ENCODE assay signal across 23 mouse cellular contexts in genomic region chr13:42720135-42720534, GRCm38 (mm10). TPM values are rescaled to one million over a fixed set of nuclear protein-coding genes. Genes with fewer than 3 reads are reported as not detected.
DNase-seq lines count a peak whose midpoint lies in the region; ATAC-seq lines count a peak whose summit lies in the region.
"Had no signal": no experiment of that assay in that cellular context is flagged by ENCODE, and none has a peak within 500 bp of the region (broad histone marks: within the 10 kb centered on the region; RNA-seq: fewer than 3 reads in every experiment).

No protein-coding gene starts in this region.

- no peaks in the 10 kb centered on the region for H3K36me3 ChIP-seq in intestine, embryonic 16.5 days (ENCODE audit: control insufficient read depth, insufficient read depth, low read length)
- H3K36me3 ChIP-seq: embryonic facial prominence, embryonic 13.5 days; forebrain, embryonic 12.5 days; hindbrain, embryonic 12.5 days; liver, embryonic 13.5 days; midbrain, embryonic 10.5 days; neural tube, embryonic 13.5 days had no signal

- no peaks in the 10 kb centered on the region for H3K4me1 ChIP-seq in intestine, embryonic 16.5 days (ENCODE audit: control insufficient read depth, insufficient read depth, low read length)
- H3K4me1 ChIP-seq: embryonic facial prominence, embryonic 13.5 days; liver, embryonic 13.5 days had no signal

- no peaks in the 10 kb centered on the region for H3K9me3 ChIP-seq in intestine, embryonic 16.5 days (ENCODE audit: control insufficient read depth, low read length)
- H3K9me3 ChIP-seq: embryonic facial prominence, embryonic 13.5 days; forebrain, embryonic 12.5 days; hindbrain, embryonic 12.5 days; liver, embryonic 13.5 days; midbrain, embryonic 10.5 days; neural tube, embryonic 13.5 days had no signal

- WGBS in intestine, embryonic 16.5 days: 38% methylated on average over 4 of the region's 4 CpGs

- no peak overlapping the region for H3K4me3 ChIP-seq in intestine, embryonic 16.5 days (ENCODE audit: low read length)
- H3K4me3 ChIP-seq: embryonic facial prominence, embryonic 13.5 days; erythroblast, embryonic 14.5 days; forebrain, embryonic 12.5 days; gastrocnemius, adult 2 months; hindbrain, embryonic 12.5 days; liver, embryonic 13.5 days; midbrain, embryonic 10.5 days; myocyte; neural tube, embryonic 13.5 days had no signal

- no peaks in the 10 kb centered on the region for H3K27me3 ChIP-seq in intestine, embryonic 16.5 days (replicated peaks; ENCODE audit: control insufficient read depth, insufficient read depth, low read length)
- H3K27me3 ChIP-seq: forebrain, embryonic 12.5 days; hindbrain, embryonic 12.5 days; liver, embryonic 13.5 days; neural tube, embryonic 13.5 days had no signal

- peak; percentile 3 for DNase-seq in embryo, embryonic 10.5 days (ENCODE audit: low spot score)
- DNase-seq in embryo, embryonic 9.5 days (ENCODE audit: extremely low spot score): no peak
- DNase-seq in 3T3-L1 (ENCODE audit: low read depth, low spot score): peak; percentile 7
- DNase-seq in kidney, adult 8-10 months: peak; percentile 23 to 66
- DNase-seq in kidney, postnatal 14 days: peak; percentile 61
- no peak for DNase-seq in right cerebral cortex, postnatal 14 days
- DNase-seq in cerebellum, adult 11-12 months: no peak
- DNase-seq: adrenal gland, postnatal 10 days; cerebellum, adult 9-11 months; gastrocnemius, adult 2 months; liver, embryonic 13.5 days; lung, adult 2 months; thymus, postnatal 14 days had no signal

- H3K9ac ChIP-seq in intestine, embryonic 16.5 days (ENCODE audit: low read depth, low read length): no peak overlapping the region
- H3K9ac ChIP-seq: embryonic facial prominence, embryonic 13.5 days; forebrain, embryonic 12.5 days; hindbrain, embryonic 12.5 days; liver, embryonic 13.5 days; neural tube, embryonic 13.5 days had no signal

- H3K27ac ChIP-seq in intestine, embryonic 16.5 days (ENCODE audit: low read length): no peak overlapping the region
- H3K27ac ChIP-seq: embryonic facial prominence, embryonic 13.5 days; forebrain, embryonic 12.5 days; gastrocnemius, adult 2 months; liver, embryonic 13.5 days; macrophage; midbrain, embryonic 10.5 days had no signal

- no peak overlapping the region for H3K4me2 ChIP-seq in intestine, embryonic 16.5 days (ENCODE audit: low read depth, low read length)
- H3K4me2 ChIP-seq: embryonic facial prominence, embryonic 13.5 days; forebrain, embryonic 12.5 days; hindbrain, embryonic 12.5 days; liver, embryonic 13.5 days; neural tube, embryonic 13.5 days had no signal

- ATAC-seq in intestine, embryonic 16.5 days: no peak
- ATAC-seq: midbrain, embryonic 16.5 days had no signal

RNA-seq across cellular contexts. Expression of gene Phactr1, which starts 39.7 kb away (rescaled TPM):
- polyA plus RNA-seq in intestine, embryonic 16.5 days (2015; fragmentation: Nextera tagmentation; extraction: Ambion mirVana): 5.0 and 6.0 TPM in 2 replicates
- polyA plus RNA-seq: erythroblast, embryonic 14.5 days; myocyte had no signal

Comparison
In these comparisons a context has a peak if more than half of its experiments do, and no peak if none do; other contexts are left out.
1. DNase-seq: peak in embryo, embryonic 10.5 days (single experiment), 3T3-L1 (single experiment), kidney, adult 8-10 months (2 of 2) and kidney, postnatal 14 days (single experiment); none in embryo, embryonic 9.5 days (single experiment), right cerebral cortex, postnatal 14 days (single experiment) and cerebellum, adult 11-12 months (single experiment).